Mouse (Mus musculus) liver, embryonic 11.5 days (tissue): ENCODE measurements at regions not wholly inside any gene's neighbourhood (a gene's known extent, or its start where the extent isn't known, plus 50 kb on each side); places are given as distances from the start of the nearest gene placed in this dataset.

ENCODE experiments used
- ATAC-seq: fragments of 200-750 bp; cut with Nextera tagmentation; replicated peaks from 2 replicates; pipeline ENCODE4 v1.8.0; 2017; ENCODE audit warnings: moderate number of reproducible peaks, mild to moderate bottlenecking, moderate TSS enrichment, moderate library complexity; ENCODE audit not compliant: low FRiP score
- DNase-seq: peaks from one replicate; pipeline ENCODE4 v3.0.0-alpha.2; 2017; ENCODE audit warnings: low spot score
- H3K27ac ChIP-seq: fragments of 300-500 bp; sonication (generic); 2 replicates; pipeline ENCODE4 v1.5.1; 2014; ENCODE audit warnings: mild to moderate bottlenecking, low read depth, low read length, control low read depth
- H3K27me3 ChIP-seq: fragments of 300-500 bp; sonication (generic); replicated peaks from 2 replicates; pipeline ENCODE4 v1.6.1; 2014; ENCODE audit warnings: low read length, mixed read lengths; ENCODE audit not compliant: control insufficient read depth, insufficient read depth
- H3K36me3 ChIP-seq: fragments of 300-500 bp; sonication (generic); 2 replicates; pipeline ENCODE4 v1.6.1; 2014; ENCODE audit warnings: mild to moderate bottlenecking, low read length, moderate library complexity, mixed read lengths; ENCODE audit not compliant: control insufficient read depth, insufficient read depth
- H3K4me1 ChIP-seq: fragments of 300-500 bp; sonication (generic); replicated peaks from 2 replicates; pipeline ENCODE4 v1.6.1; 2014; ENCODE audit warnings: low read length, mixed read lengths; ENCODE audit not compliant: control insufficient read depth, insufficient read depth
- H3K4me2 ChIP-seq: fragments of 300-500 bp; sonication (generic); 2 replicates; pipeline ENCODE4 v1.6.1; 2014; ENCODE audit warnings: mild to moderate bottlenecking, control low read depth, moderate library complexity
- H3K4me3 ChIP-seq: fragments of 300-500 bp; sonication (generic); 2 replicates; pipeline ENCODE4 v1.5.1; 2014; ENCODE audit warnings: low read depth, low read length, control low read depth
- H3K9ac ChIP-seq: fragments of 300-500 bp; sonication (generic); 2 replicates; pipeline ENCODE4 v1.6.1; 2014; ENCODE audit warnings: low read depth, low read length, control low read depth
- H3K9me3 ChIP-seq: fragments of 300-500 bp; sonication (generic); 2 replicates; pipeline ENCODE4 v1.6.1; 2016; ENCODE audit warnings: low read length, inconsistent platforms, mixed read lengths; ENCODE audit not compliant: control insufficient read depth
- WGBS: fragments of 180-500 bp; shearing (Covaris S2); extraction: QIAGEN DNeasy Blood & Tissue Kit; methylation state at CpG from one replicate; pipeline ENCODE4 v1.1.7; 2014; 5-methylcytosine and 5-hydroxymethylcytosine counted together

DNA sequence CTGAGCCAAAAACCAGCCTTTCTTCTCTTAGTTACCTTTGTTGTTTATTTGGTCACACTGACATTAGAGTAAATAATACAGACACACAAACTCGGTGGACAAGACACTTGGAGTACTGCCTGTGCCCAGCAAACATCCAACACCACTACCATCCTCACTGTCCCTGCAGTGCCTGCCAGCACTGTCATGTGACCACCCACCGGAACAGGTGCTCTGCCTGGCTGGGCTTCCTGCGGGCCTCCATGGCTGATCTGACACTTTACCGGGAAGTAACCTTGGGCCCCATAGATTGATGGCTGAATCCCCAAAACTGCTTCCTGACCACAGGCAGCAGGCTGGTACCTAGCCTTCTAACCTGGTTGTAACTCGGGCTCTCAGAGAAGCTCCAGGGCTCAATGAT is 175.2 kb upstream of the Agap1 start:
- WGBS, result 69% methylated on average over 5 of the region's 5 CpGs
- Histone ChIP-seq H3K9ac (no peak overlapping the region), H3K4me2 (no peak overlapping the region), H3K27me3 (no peaks in the 10 kb centered on the region), H3K27ac (no peak overlapping the region), H3K36me3 (no peaks in the 10 kb centered on the region), H3K4me1 (no peaks in the 10 kb centered on the region), H3K9me3 (no peaks in the 10 kb centered on the region), H3K4me3 (no peak overlapping the region)
- DNase-seq, result no peak
- no peak for ATAC-seq

DNA sequence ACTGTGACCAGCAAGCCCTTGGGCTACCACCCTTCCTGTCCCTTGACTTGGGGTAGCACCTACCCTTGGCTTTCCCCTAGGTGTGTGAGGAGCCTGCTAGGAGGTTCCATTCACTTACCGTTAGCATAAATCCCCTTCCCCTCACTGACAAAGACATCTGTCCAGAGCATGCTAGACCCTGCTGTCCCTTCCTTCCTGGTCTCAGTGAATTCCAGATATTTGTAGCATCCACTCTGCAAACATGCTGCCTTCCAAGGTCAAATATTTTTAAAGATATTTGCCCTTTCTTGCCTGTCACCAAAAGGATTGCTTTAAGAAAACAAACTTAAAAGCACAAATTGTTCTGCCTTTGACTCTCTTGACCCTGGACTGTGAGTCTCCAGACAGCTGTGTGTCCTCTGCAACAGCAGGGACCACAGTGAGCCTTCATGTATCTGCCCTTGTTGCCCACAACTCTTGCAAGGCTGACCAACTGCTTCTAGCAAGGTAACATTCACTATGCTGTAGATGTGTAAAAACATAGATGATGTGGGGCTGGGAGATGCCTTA is 173.4 kb upstream of the Agap1 start:
- no peaks in the 10 kb centered on the region for H3K36me3 ChIP-seq
- no peaks in the 10 kb centered on the region for H3K4me1 ChIP-seq
- no peaks in the 10 kb centered on the region for H3K27me3 ChIP-seq
- 81% methylated on average over 1 of the region's 1 CpGs for whole genome bisulfite sequencing
- H3K9me3 ChIP-seq, result no peaks in the 10 kb centered on the region
- no peak overlapping the region for H3K4me3 ChIP-seq
- H3K9ac ChIP-seq, result no peak overlapping the region
- no peak overlapping the region for H3K4me2 ChIP-seq
- DNase-seq, result no peak
- no peak overlapping the region for H3K27ac ChIP-seq
- ATAC-seq, result no peak

DNA sequence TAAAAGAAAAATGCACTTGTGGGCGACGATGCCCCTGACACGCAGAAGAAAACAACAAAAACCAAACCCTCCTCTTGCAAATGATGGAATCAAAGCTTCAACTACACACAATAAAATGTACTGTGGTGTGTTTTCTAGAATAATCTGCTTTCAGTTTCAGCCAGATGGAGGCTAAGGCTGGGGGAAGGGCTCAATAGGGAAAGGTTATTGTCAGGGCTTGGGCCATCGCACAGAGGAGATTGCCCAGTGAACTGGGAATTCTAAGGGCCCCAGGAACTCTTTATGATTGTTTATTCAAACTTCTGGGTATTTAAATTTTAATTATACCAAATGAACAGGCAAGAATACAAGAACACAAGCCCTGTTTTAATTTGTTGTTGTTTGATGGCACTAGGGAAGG is 169.6 kb upstream of the Agap1 start:
- Histone ChIP-seq H3K4me2 (no peak overlapping the region), H3K27ac (no peak overlapping the region), H3K4me3 (no peak overlapping the region), H3K27me3 (peaks cover 2% of the 10 kb centered on the region; the same call in 1 of the 2 replicates), H3K9ac (no peak overlapping the region), H3K36me3 (no peaks in the 10 kb centered on the region), H3K4me1 (no peaks in the 10 kb centered on the region; the same call in 1 of the 2 replicates), H3K9me3 (no peaks in the 10 kb centered on the region)
- WGBS, result 88% methylated on average over 4 of the region's 4 CpGs
- no peak for ATAC-seq
- DNase-seq, result no peak

DNA sequence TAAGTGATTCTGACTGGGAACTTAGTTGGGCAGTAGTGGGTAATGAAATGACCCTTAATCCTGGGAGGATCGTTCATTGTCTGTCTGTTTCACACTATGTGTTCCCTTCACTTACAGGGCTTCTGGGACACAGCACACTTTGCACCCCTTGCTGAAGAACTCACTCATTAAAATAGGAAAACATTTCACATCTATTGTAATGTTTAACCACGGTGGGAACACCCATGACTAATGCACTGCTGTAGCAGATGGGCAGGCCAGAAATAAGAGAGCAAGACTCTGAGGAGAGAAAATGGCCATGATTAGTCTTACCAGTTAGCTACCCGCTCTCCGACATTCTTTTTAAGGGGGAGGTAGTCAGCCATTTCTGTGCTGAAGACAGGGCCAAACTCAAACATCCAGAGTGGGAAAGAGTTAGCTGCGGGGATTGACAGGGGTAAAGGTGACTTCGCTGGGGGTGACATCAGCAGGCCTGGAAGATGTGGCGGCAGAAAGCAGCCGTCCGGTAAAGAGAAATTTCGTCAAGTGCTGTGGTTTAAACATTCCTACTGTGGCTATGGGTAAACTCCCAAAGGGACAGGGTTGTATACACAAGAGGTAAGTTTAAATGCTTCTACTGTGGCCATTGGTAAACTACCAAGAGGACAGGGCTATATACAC is 167.3 kb upstream of the Agap1 start:
- Histone ChIP-seq H3K27me3 (peaks cover 2% of the 10 kb centered on the region; the same call in 1 of the 2 replicates), H3K4me2 (no peak overlapping the region), H3K4me1 (no peaks in the 10 kb centered on the region; the same call in 1 of the 2 replicates), H3K4me3 (no peak overlapping the region), H3K9ac (no peak overlapping the region), H3K27ac (no peak overlapping the region), H3K36me3 (no peaks in the 10 kb centered on the region), H3K9me3 (no peaks in the 10 kb centered on the region)
- DNase-seq, result no peak
- no peak for ATAC-seq
- WGBS, result 74% methylated on average over 10 of the region's 10 CpGs

DNA sequence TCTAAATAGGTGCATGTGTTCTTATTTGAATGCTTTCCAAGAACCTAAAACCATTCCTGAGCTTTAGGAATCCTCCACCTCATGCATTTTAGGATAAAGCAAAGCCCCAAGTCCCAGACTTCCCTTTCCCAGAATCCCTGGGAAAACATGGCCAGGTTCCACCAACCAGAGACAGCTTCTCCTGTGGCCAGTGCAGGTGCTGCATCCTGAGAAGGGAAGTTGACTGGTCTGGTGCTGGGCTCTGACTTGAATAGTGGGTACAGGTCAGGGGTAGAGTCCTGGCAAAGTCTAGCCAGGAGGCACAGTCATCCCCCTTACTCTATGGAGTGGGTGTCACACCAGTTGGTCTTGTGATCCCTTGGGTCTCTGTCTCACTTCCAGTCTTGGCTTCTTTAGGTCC is 166.6 kb upstream of the Agap1 start:
- ATAC-seq (no peak), DNase-seq (no peak)
- no peak overlapping the region for H3K9ac ChIP-seq
- no peaks in the 10 kb centered on the region for H3K36me3 ChIP-seq
- H3K27me3 ChIP-seq, result peaks cover 2% of the 10 kb centered on the region; the same call in 1 of the 2 replicates
- H3K27ac ChIP-seq, result no peak overlapping the region
- no peaks in the 10 kb centered on the region for H3K9me3 ChIP-seq
- no peaks in the 10 kb centered on the region; the same call in 1 of the 2 replicates for H3K4me1 ChIP-seq
- no peak overlapping the region for H3K4me2 ChIP-seq
- no peak overlapping the region for H3K4me3 ChIP-seq

DNA sequence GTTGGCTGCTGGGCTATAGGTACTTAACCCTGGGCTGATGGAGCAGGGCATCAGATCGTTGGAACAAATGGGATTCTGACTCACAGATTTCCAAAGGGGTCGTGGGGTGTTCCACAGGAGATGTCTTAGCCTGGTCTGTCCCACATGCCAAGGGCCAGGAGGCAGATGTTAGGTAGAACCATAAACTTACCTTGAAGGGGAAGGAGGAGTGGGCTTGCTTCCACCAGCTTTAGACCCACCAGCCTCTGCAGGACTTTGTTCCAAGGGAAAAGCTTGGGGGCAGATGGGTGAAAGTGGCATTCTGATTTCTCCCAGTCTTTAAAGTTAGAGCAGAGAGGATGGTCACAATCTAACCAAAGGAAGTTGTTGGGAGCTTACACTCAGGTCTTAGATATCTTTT is 165.7 kb upstream of the Agap1 start:
- no peak for ATAC-seq
- Histone ChIP-seq H3K9ac (no peak overlapping the region), H3K9me3 (no peaks in the 10 kb centered on the region), H3K4me1 (no peaks in the 10 kb centered on the region; the same call in 1 of the 2 replicates), H3K4me3 (no peak overlapping the region), H3K27ac (no peak overlapping the region), H3K36me3 (no peaks in the 10 kb centered on the region), H3K27me3 (peaks cover 2% of the 10 kb centered on the region; the same call in 1 of the 2 replicates), H3K4me2 (no peak overlapping the region)
- 73% methylated on average over 2 of the region's 2 CpGs for WGBS
- DNase-seq, result no peak

DNA sequence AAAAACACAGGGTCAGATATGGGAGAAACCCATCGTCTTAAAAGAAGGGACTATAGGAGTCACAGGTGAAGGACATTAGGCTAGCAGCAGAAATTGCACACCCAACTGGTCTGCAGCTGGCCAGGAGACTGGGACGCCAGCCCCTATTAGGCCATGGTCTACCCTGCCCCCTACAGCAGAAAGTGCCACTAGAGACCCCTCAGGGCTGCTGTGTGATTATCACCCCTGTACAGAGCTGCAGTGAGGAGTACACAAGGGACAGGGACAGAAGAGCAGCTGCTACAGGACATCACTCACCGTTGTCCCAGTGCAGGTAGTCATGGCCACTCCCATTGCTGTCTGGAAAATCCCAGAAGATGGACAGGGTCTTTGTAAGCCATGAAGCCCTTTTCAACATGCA is 157.9 kb upstream of the Agap1 start:
- Histone ChIP-seq H3K9me3 (no peaks in the 10 kb centered on the region), H3K27ac (no peak overlapping the region), H3K27me3 (no peaks in the 10 kb centered on the region), H3K4me2 (no peak overlapping the region), H3K4me1 (no peaks in the 10 kb centered on the region), H3K4me3 (no peak overlapping the region), H3K36me3 (no peaks in the 10 kb centered on the region), H3K9ac (no peak overlapping the region)
- DNase-seq (no peak), ATAC-seq (no peak)
- 80% methylated on average over 3 of the region's 3 CpGs for WGBS

DNA sequence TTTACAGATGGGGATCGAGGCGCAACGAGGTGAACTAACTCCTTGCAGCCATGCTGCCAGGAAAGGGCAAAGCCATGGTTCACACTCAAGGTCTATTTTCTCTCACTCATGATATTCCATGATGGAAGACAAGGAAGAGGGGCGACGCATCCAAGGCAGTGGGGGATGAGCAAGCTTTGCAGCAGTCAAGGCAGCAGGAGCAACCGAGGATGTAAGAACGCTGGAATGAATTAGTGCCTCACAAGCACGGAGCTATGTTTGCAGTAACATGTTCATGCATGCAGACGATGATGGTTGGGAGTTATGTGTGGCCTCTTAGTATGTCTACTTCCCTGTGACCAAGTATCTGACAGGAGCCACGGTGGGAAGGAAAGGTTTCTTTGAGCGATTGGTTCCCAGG is 156.8 kb upstream of the Agap1 start:
- Histone ChIP-seq H3K36me3 (no peaks in the 10 kb centered on the region), H3K4me1 (no peaks in the 10 kb centered on the region), H3K9me3 (no peaks in the 10 kb centered on the region), H3K9ac (no peak overlapping the region), H3K4me2 (no peak overlapping the region), H3K27ac (no peak overlapping the region), H3K27me3 (peaks cover under 1% of the 10 kb centered on the region; the same call in 1 of the 2 replicates), H3K4me3 (no peak overlapping the region)
- 82% methylated on average over 11 of the region's 11 CpGs for WGBS
- DNase-seq (no peak), ATAC-seq (no peak)

DNA sequence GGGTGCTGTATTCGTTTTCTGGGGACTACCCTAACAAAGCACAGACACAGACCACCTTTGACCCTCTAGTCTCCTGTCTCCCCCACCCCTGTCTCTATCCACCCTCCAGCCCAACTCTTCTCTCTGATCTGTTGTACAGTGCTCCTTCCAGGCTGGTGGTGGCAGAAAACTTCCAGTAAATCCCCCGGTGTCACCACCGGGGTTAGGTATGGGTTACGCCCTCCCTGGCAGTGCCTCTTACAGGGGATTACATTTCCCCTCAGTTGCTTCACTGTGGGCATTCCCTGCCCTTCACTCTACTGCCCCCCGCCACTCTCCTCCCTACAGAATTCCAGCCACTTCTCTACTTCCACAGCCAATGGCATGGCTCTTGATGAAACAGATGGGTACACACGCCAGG is 153.5 kb upstream of the Agap1 start:
- H3K36me3 ChIP-seq, result no peaks in the 10 kb centered on the region
- WGBS, result 89% methylated on average over 6 of the region's 6 CpGs
- H3K27me3 ChIP-seq, result peaks cover 9% of the 10 kb centered on the region
- DNase-seq (no peak), ATAC-seq (no peak)
- H3K9me3 ChIP-seq, result no peaks in the 10 kb centered on the region
- no peak overlapping the region for H3K9ac ChIP-seq
- H3K4me2 ChIP-seq, result no peak overlapping the region
- no peak overlapping the region for H3K27ac ChIP-seq
- no peak overlapping the region for H3K4me3 ChIP-seq
- no peaks in the 10 kb centered on the region for H3K4me1 ChIP-seq
